Mouse (Mus musculus) small intestine, adult 2 months (tissue): ENCODE results near the gene Hes7. TPM values are rescaled to one million over a fixed set of nuclear protein-coding genes. Genes with fewer than 3 reads are reported as not detected.
"Not testable (repeated sequence)": the region's sequence is repeated elsewhere in the genome, so short reads cannot be mapped to it uniquely, and the experiment has no call there.

Experiments
- H3K27ac ChIP-seq: fragments of 200-500 bp; 2 replicates; pipeline ENCODE4 v1.5.1; 2012; ENCODE audit warnings: low read depth, low read length, control low read depth, inconsistent platforms; ENCODE audit not compliant: insufficient read depth
- H3K27me3 ChIP-seq: fragments of 200-500 bp; 2 replicates; pipeline ENCODE4 v1.6.1; 2012; ENCODE audit warnings: mild to moderate bottlenecking, moderate library complexity, low read length, inconsistent platforms; ENCODE audit not compliant: control insufficient read depth, insufficient read depth
- H3K36me3 ChIP-seq: fragments of 200-500 bp; 2 replicates; pipeline ENCODE4 v1.6.1; 2012; ENCODE audit warnings: mild to moderate bottlenecking, low read length, control low read depth, inconsistent platforms; ENCODE audit not compliant: control insufficient read depth, insufficient read depth
- H3K4me1 ChIP-seq: fragments of 200-500 bp; 2 replicates; pipeline ENCODE4 v1.6.1; 2012; ENCODE audit warnings: low read length, inconsistent platforms, mixed read lengths; ENCODE audit not compliant: control insufficient read depth, insufficient read depth, insufficient read length
- H3K4me3 ChIP-seq: fragments of 200-500 bp; 2 replicates; pipeline ENCODE4 v1.5.1; 2012; ENCODE audit warnings: low read depth, mild to moderate bottlenecking, control low read depth, inconsistent platforms, low read length, moderate library complexity
- CTCF ChIP-seq: fragments of 200-500 bp; IDR thresholded peaks from 2 replicates; pipeline ENCODE4 v1.5.1; 2012; ENCODE audit warnings: low read depth, mild to moderate bottlenecking, control low read depth, inconsistent platforms, low read length, moderate library complexity, mixed read lengths; ENCODE audit not compliant: insufficient replicate concordance, insufficient read length; ENCODE audit errors: extremely low read depth
- POLR2A ChIP-seq: fragments of 200-500 bp; IDR thresholded peaks from 2 replicates; pipeline ENCODE4 v1.6.1; 2012; ENCODE audit warnings: low read depth, mild to moderate bottlenecking, control low read depth, inconsistent platforms, low read length, moderate library complexity
- WGBS: fragments of 180-500 bp; shearing (Covaris S2); methylation state at CpG from one replicate; pipeline ENCODE4 v1.1.7; 2018; 5-methylcytosine and 5-hydroxymethylcytosine counted together
- polyA plus RNA-seq: library from polyadenylated mRNA; depleted of rRNA; stranded (reverse); fragments of >200 nt; gene quantifications from 2 replicates; pipeline ENCODE4 v1.2.3, GENCODE M21; 2012

The Hes7 gene
- polyA plus RNA-seq, 1 experiment: 1.1 TPM

DNA sequence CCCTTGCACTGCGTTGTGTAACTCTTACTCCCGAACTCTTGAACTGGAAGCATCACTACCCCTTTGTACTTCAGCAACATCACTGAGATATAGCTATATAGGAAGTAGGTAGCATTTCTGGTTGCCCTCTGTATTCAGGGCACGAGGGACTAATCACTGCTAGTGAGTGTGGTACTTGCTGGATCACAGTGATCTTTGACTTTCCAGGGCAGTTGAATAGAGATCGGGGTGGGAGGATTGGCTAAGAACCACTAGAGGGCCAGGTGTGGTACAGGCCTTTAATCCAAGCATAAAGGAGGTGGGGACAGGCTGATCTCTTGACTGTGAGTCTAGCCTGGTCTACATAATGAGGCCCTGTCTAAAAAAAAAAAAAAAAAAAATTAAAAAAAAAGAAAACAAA lies 27.3 kb upstream of the Hes7 start:
- H3K36me3 ChIP-seq: peaks cover 9% of the 10 kb centered on the region; the same call in 1 of the 2 replicates
- no peaks in the 10 kb centered on the region for H3K27me3 ChIP-seq
- H3K4me3 ChIP-seq: no peak overlapping the region
- TF ChIP-seq POLR2A (no peak), CTCF (no peak)
- peaks cover 17% of the 10 kb centered on the region for H3K4me1 ChIP-seq
- H3K27ac ChIP-seq: peak overlapping the region; percentile 58; the same call in 1 of the 2 replicates
- WGBS: 55% methylated on average over 4 of the region's 4 CpGs

DNA sequence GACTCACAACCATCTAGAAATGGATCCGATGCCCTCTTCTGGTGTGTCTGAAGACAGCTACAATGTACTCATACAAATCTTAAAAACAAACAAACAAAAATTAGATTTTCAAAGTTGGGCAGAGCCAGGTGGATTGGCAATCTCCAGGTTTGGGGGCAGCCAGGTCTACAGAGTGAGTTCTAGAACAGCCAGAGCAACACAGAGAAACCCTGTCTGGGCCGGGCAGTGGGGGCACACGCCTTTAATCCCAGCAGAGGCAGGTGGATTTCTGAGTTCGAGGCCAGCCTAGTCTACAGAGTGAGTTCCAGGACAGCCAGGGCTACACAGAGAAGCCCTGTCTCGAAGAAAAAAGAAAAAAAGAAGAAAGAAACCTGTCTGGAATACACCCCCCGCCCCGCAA lies 26.3 kb upstream of the Hes7 start:
- not testable (repeated sequence) for H3K4me3 ChIP-seq, H3K27ac ChIP-seq, H3K36me3 ChIP-seq, H3K27me3 ChIP-seq
- H3K4me1 ChIP-seq: peaks cover 24% of the 10 kb centered on the region
- 83% methylated on average over 7 of the region's 7 CpGs for WGBS

DNA sequence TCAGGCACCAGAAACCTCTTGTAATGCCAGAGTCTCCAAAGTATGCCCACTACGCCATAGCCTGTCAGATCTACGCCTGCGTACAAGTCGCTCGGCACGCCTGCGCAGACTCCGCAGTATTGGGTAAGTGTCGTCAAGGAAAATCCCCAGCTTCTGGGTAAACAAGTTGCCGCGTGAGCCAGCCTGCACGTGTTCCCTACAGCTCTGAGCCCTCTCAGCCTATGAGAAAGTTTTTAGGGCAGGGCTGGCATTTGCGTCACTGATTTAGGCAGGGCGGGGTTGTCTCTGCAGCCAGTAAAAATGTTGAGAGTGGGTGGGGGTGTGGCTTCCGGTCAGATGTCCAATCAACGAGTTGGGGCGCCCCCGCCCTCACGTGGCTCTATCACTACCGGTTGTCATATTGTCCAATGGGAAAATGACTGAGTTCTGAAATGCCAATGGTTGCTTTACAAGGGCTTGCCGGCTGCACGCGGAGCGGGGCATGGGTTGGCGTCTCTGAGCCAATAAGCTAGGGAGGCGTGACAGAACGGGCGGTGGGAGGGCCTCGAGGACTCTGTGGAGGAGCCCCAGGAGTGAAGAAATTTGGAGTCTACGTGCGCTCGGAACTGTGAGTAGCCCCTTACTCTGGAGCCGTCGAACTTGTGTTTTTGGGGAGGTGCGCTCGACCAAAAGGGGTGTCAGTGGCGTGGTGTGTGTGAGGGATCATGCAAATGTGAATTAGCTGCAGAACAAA lies 25.3 kb upstream of the Hes7 start, which contains the start of gene Per1:
Per1 (plus strand) TSS at position 521 of the 733 bp plus-strand sequence.
- H3K4me1 ChIP-seq: peaks cover 22% of the 10 kb centered on the region; the same call in 1 of the 2 replicates
- under 1% methylated on average over 37 of the region's 37 CpGs for WGBS
- no peaks in the 10 kb centered on the region for H3K27me3 ChIP-seq
- TF ChIP-seq POLR2A (peak; percentile 88), CTCF (no peak)
- peak within 1 kb of the TSS; percentile 70 for H3K4me3 ChIP-seq
- peak within 1 kb of the TSS; percentile 98 for H3K27ac ChIP-seq
- peaks cover 7% of the 10 kb centered on the region; the same call in 1 of the 2 replicates for H3K36me3 ChIP-seq

DNA sequence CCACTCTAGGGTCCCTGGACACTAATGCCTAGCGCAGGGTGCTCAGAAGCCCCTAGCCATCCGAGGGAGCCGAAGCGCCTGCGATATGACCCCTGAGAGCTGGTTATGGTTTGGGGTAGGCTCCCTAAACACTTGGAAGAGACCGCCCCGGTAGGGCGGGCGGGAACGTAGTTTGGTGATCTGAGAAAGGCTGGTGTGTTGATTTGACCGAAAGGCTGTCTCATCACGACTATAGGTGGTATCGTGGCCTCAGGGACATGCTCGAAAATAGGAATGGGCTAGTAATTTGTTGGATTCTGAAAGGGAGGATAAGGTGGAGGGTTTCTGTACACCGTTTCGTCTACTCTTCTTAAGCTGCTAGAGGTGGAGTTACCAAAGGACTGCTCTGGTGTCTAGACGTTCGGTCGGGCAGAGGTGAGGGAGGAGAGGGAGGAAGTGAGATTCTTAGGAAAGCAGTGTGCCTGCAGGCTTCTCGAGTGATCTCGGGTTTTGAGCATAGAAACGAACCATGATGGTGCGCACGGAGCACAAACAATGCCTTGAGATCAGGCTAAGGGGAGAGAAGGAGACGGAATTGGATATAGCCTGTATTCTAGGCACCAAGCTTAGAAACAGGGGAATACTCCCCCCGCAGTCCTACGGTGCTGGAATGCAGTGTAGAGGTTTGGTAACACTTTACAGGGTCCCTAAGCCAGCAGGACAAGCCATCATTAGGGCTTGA lies 24.5 kb upstream of the Hes7 start:
- no peaks in the 10 kb centered on the region for H3K27me3 ChIP-seq
- peaks cover 6% of the 10 kb centered on the region; the same call in 1 of the 2 replicates for H3K36me3 ChIP-seq
- TF ChIP-seq CTCF (no peak), POLR2A (no peak; the same call in 1 of the 2 replicates)
- under 1% methylated on average over 27 of the region's 27 CpGs for WGBS
- peak overlapping the region; percentile 98 for H3K27ac ChIP-seq
- peaks cover 26% of the 10 kb centered on the region; the same call in 1 of the 2 replicates for H3K4me1 ChIP-seq
- H3K4me3 ChIP-seq: peak overlapping the region; percentile 70

DNA sequence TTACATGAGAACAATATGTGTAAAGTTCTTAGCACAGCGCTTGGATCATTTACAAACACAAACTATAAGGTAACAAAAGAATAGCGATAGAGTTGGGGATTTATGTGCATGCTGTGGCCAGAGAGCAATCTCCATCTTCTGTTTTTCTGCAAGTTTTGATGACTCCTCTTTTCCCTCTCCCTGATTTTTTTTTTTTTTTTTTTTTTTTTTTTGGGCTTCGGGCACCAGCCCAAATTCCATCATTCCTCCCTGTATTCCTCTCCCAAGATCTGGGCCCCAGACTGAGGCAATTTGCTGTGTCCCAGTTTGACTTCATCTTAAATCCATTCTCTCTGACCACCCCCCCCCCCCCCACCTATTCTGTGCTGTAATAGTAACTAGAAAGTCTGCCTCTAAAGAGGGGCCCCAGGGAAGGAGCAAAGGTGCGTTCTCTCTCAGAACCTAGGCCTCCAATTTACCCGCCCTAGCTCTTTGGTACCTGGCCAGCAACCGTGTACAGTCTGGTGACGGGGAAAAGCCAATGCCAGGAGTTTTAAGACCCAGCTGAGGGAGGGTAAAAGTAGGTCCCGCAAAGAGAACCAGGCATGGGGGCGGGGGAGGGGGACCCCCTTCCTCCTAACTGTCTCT lies 23.7 kb upstream of the Hes7 start:
- TF ChIP-seq POLR2A (no peak), CTCF (no peak)
- H3K27me3 ChIP-seq: no peaks in the 10 kb centered on the region
- WGBS: 5% methylated on average over 9 of the region's 9 CpGs
- peaks cover 13% of the 10 kb centered on the region for H3K36me3 ChIP-seq
- peak overlapping the region; percentile 98 for H3K27ac ChIP-seq
- peak overlapping the region; percentile 64 for H3K4me3 ChIP-seq
- H3K4me1 ChIP-seq: peaks cover 29% of the 10 kb centered on the region; the same call in 1 of the 2 replicates

DNA sequence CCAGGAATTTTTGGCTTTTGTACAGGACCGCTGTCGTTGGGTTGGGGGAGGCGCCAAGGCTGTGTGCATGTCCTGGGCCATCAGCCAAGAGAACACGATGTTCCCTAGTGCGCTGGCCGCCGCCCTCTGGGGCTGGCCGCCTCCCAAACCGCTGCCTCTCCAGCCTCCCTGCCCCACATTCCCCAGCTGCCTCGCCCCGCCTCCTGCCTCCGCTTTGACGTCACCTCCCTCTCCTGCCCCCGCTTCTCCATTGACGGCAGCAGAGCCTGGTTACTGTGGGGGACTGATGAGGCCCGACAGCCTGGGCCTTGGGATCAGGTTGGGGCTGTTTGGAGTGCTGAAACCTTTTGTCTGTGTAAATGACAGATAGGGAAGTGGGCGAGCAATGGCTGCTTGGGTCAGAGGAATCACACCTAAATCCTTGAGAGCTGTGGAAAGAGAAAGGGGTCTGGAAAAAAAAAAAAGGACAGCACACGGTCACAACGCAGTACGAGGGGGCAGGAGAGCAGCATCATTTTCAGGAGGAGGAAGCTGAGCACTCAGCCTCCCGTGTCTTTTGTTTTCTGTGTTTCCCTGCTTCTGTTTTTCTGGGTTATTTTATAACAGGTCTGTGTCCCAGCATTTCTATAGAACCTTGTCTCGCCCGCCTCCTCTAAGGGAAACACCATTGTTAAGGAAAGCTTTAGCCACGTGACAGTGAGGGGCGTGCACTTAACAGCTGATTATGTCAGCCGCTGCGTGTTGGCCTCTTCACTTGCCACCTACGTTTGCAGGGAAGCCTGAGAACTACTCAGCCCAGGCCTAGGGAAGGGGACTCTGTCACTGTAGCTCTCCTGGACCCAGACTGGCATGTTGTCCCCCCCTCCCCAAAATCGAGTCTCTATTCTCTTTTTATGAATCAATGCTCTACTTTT lies 23.0 kb upstream of the Hes7 start:
- TF ChIP-seq CTCF: peak; percentile 3; the same call in 1 of the 2 replicates
- TF ChIP-seq POLR2A: peak; percentile 59
- Histone ChIP-seq H3K4me3 (peak overlapping the region; percentile 64), H3K27me3 (no peaks in the 10 kb centered on the region), H3K36me3 (peaks cover 21% of the 10 kb centered on the region), H3K27ac (peak overlapping the region; percentile 99), H3K4me1 (peaks cover 29% of the 10 kb centered on the region; the same call in 1 of the 2 replicates)
- 1% methylated on average over 29 of the region's 29 CpGs for WGBS
